Mouse (Mus musculus): ENCODE measurements at regions not wholly inside any gene's neighbourhood (a gene's known extent, or its start where the extent isn't known, plus 50 kb on each side); places are given as distances from the start of the nearest gene placed in this dataset.
"Not testable (repeated sequence)": the region's sequence is repeated elsewhere in the genome, so short reads cannot be mapped to it uniquely, and the experiment has no call there.

GRCm38 (mm10) chr10:118049330-118049729 lies 92.3 kb upstream of the Mdm1 start:
- no peak for DNase-seq (ENCODE audit: low read depth, low spot score)

- DNase-seq (ENCODE audit: low read depth, low spot score), result no peak
These were observed 91.4 kb upstream of the Mdm1 start for GRCm38 (mm10) chr10:118050152-118050641.

GRCm38 (mm10) chr10:118052042-118052441 lies 89.6 kb upstream of the Mdm1 start:
- no peak for DNase-seq (ENCODE audit: low read depth, low spot score)

GRCm38 (mm10) chr10:118052477-118052876 lies 89.1 kb upstream of the Mdm1 start:
- DNase-seq (ENCODE audit: low read depth, low spot score), result no peak

- no peak for DNase-seq (ENCODE audit: low read depth, low spot score)
These were observed 88.6 kb upstream of the Mdm1 start for GRCm38 (mm10) chr10:118053037-118053436.

- no peak for DNase-seq (ENCODE audit: low read depth, low spot score)
These were observed 84.8 kb upstream of the Mdm1 start for GRCm38 (mm10) chr10:118056789-118057271.

- DNase-seq (ENCODE audit: low read depth, low spot score), result no peak
These were observed 84.1 kb upstream of the Mdm1 start for GRCm38 (mm10) chr10:118057516-118057915.

- DNase-seq (ENCODE audit: low read depth, low spot score), result peak; percentile 6
These were observed 76.8 kb upstream of the Mdm1 start for GRCm38 (mm10) chr10:118064816-118065216.

GRCm38 (mm10) chr10:118076341-118076740 lies 65.3 kb upstream of the Mdm1 start:
- not testable (repeated sequence) for DNase-seq (ENCODE audit: low read depth, low spot score)

- no peak for DNase-seq (ENCODE audit: low read depth, low spot score)
These were observed 59.9 kb upstream of the Mdm1 start for GRCm38 (mm10) chr10:118081636-118082166.

GRCm38 (mm10) chr10:118083035-118083720 lies 58.4 kb upstream of the Mdm1 start:
- no peak for DNase-seq (ENCODE audit: low read depth, low spot score)

- no peak for DNase-seq (ENCODE audit: low read depth, low spot score)
These were observed 57.9 kb upstream of the Mdm1 start for GRCm38 (mm10) chr10:118083721-118084075.

- DNase-seq (ENCODE audit: low read depth, low spot score), result no peak
These were observed 56.3 kb upstream of the Mdm1 start for GRCm38 (mm10) chr10:118085046-118085983.

GRCm38 (mm10) chr10:118087570-118088340 lies 53.9 kb upstream of the Mdm1 start:
- no peak for DNase-seq (ENCODE audit: low read depth, low spot score)

- DNase-seq (ENCODE audit: low read depth, low spot score), result no peak
These were observed 53.1 kb upstream of the Mdm1 start for GRCm38 (mm10) chr10:118088499-118088898.

GRCm38 (mm10) chr10:118089879-118090278 lies 51.7 kb upstream of the Mdm1 start:
- no peak for DNase-seq (ENCODE audit: low read depth, low spot score)

GRCm38 (mm10) chr10:118091476-118091875 lies 50.1 kb upstream of the Mdm1 start:
- no peak for DNase-seq (ENCODE audit: low read depth, low spot score)
